Mouse (Mus musculus) MEL (cell line): ENCODE measurements around the gene Gfy.

ENCODE experiments used
- CTCF ChIP-seq, 3 experiments: IDR thresholded peaks in 2 of 3; conservative IDR thresholded peaks in 1 of 3; 2 replicates each; pipeline ENCODE4 v1.5.1; 2011 to 2012; ENCODE audit warnings: low read length in 3 of 3, low read depth in 2 of 3, mild to moderate bottlenecking in 2 of 3, improper control_type of control experiment in 1 of 3, inconsistent platforms in 1 of 3, mixed read lengths in 1 of 3, moderate library complexity in 1 of 3; ENCODE audit not compliant: control insufficient read depth in 1 of 3, insufficient read depth in 1 of 3, poor library complexity in 1 of 3, severe bottlenecking in 1 of 3
- ELF1 ChIP-seq: IDR thresholded peaks from 2 replicates; pipeline ENCODE4 v1.6.1; 2014; ENCODE audit warnings: low read depth, mild to moderate bottlenecking, inconsistent platforms, low read length, improper control_type of control experiment, moderate library complexity
- EP300 ChIP-seq, 2 experiments: IDR thresholded peaks; 2 replicates each; pipeline ENCODE4 v1.6.1; 2011; ENCODE audit warnings: improper control_type of control experiment in 2 of 2, low read length in 2 of 2, low read depth in 1 of 2, mild to moderate bottlenecking in 1 of 2
- JUND ChIP-seq: IDR thresholded peaks from 2 replicates; pipeline ENCODE4 v1.6.1; 2011; ENCODE audit warnings: low read depth, mild to moderate bottlenecking, improper control_type of control experiment, low read length
- MEF2A ChIP-seq: IDR thresholded peaks from 2 replicates; pipeline ENCODE4 v1.6.1; 2014; ENCODE audit warnings: low read depth, mild to moderate bottlenecking, inconsistent platforms, low read length, improper control_type of control experiment; ENCODE audit not compliant: poor library complexity, insufficient replicate concordance, severe bottlenecking; ENCODE audit errors: extremely low read depth
- MXI1 ChIP-seq: IDR thresholded peaks from 2 replicates; pipeline ENCODE4 v1.6.1; 2011; ENCODE audit warnings: mild to moderate bottlenecking, low read depth, low read length, improper control_type of control experiment
- MYC ChIP-seq: IDR thresholded peaks from 2 replicates; pipeline ENCODE4 v1.6.1; 2011; ENCODE audit warnings: low read depth, mild to moderate bottlenecking, low read length, improper control_type of control experiment, moderate library complexity
- NRF1 ChIP-seq: IDR thresholded peaks from 2 replicates; pipeline ENCODE4 v1.6.1; 2014; ENCODE audit warnings: low read depth, mild to moderate bottlenecking, inconsistent platforms, low read length, improper control_type of control experiment, moderate library complexity; ENCODE audit not compliant: poor library complexity, insufficient read depth, severe bottlenecking
- POLR2A ChIP-seq, 2 experiments: IDR thresholded peaks; 2 replicates each; pipeline ENCODE4 v1.6.1; 2011 to 2012; ENCODE audit warnings: low read length in 2 of 2, mild to moderate bottlenecking in 2 of 2, control low read depth in 1 of 2, improper control_type of control experiment in 1 of 2, low read depth in 1 of 2, moderate library complexity in 1 of 2; ENCODE audit not compliant: control insufficient read depth in 1 of 2, insufficient read depth in 1 of 2, poor library complexity in 1 of 2
- SIN3A ChIP-seq: IDR thresholded peaks from 2 replicates; pipeline ENCODE4 v1.6.1; 2012; ENCODE audit warnings: low read length, improper control_type of control experiment, inconsistent platforms
- TAL1 ChIP-seq: IDR thresholded peaks from 2 replicates; pipeline ENCODE4 v1.6.1; 2012; ENCODE audit warnings: mild to moderate bottlenecking, inconsistent platforms, low read length, moderate library complexity, mixed read lengths
- TBP ChIP-seq: IDR thresholded peaks from 2 replicates; pipeline ENCODE4 v1.8.0; 2011; ENCODE audit warnings: low read depth, low read length, improper control_type of control experiment
- USF2 ChIP-seq, 2 experiments: IDR thresholded peaks; 2 replicates each; pipeline ENCODE4 v1.6.1; 2011 to 2012; ENCODE audit warnings: improper control_type of control experiment in 2 of 2, low read length in 2 of 2, borderline replicate concordance in 1 of 2, inconsistent platforms in 1 of 2, low read depth in 1 of 2, mild to moderate bottlenecking in 1 of 2; ENCODE audit not compliant: insufficient read depth in 1 of 2

DNA sequence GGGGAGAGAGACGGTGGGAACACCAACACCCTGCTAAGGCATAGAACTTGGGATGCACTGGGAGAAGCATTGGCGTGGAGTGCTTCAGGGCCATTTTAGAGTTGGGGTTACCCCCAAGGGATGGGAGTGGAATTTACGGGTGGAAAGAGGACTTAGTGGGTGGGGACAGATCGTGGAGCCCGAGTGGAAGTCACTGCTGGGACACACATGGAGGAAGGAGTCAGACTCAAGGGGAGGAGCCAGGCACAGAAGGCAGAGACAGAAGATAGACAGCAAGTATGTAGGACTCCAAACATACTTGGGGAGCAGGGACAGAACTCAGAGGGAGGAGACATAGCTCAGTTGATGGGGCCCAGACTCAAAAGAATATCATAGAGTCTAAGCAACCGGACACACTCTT lies 16.8 kb downstream of the Gfy start:
- TF ChIP-seq USF2 (IDR thresholded peaks at IDR 0.05; ENCODE audit: borderline replicate concordance in 1 of 2, insufficient read depth in 1 of 2, low read depth in 1 of 2, low read length in 2 of 2) (no peak), NRF1 (no peak), CTCF (IDR thresholded peaks at IDR 0.05 in 2 of 3, conservative IDR thresholded peaks at IDR 0.05 in 1 of 3; ENCODE audit: control insufficient read depth in 1 of 3, insufficient read depth in 1 of 3, low read depth in 2 of 3, low read length in 3 of 3, poor library complexity in 1 of 3, severe bottlenecking in 1 of 3) (no peak), MXI1 (no peak), EP300 (IDR thresholded peaks at IDR 0.05; ENCODE audit: low read depth in 1 of 2, low read length in 2 of 2) (no peak), ELF1 (no peak), POLR2A (IDR thresholded peaks at IDR 0.05; ENCODE audit: control insufficient read depth in 1 of 2, insufficient read depth in 1 of 2, low read depth in 1 of 2, low read length in 2 of 2, poor library complexity in 1 of 2) (no peak), SIN3A (no peak), TBP (no peak), JUND (no peak), MYC (no peak), TAL1 (no peak), MEF2A (no peak)
